Mouse (Mus musculus): ENCODE results near the gene D630039A03Rik.

The D630039A03Rik gene

DNA sequence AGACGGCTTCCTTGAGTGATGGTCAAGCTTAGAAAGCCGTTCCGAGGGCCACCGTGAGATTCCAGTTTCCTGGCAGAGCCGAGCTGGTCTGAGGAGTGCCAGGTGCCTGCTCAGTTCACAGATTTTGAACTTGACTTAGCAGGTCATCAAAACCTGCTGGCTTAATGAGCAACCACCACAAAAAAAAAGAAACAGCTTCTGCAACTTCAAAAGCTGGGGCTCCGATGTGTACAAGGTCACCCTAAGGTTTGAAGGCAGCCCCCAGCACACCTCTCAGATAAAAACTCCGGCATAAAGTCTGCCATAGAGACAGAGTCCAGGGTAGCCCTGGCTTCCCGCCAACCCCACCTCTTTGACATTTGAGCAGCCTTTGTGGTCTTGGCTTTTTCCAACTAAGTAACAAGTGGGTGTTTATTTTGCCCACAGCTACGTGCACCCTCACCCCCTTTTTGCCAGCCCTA lies at the start of gene D630039A03Rik:
Gene D630039A03Rik, minus strand, starts transcription at position 97 of the 461 bp plus-strand sequence.
- DNase-seq (ENCODE audit: low spot score in 2 of 2), result no peak

DNA sequence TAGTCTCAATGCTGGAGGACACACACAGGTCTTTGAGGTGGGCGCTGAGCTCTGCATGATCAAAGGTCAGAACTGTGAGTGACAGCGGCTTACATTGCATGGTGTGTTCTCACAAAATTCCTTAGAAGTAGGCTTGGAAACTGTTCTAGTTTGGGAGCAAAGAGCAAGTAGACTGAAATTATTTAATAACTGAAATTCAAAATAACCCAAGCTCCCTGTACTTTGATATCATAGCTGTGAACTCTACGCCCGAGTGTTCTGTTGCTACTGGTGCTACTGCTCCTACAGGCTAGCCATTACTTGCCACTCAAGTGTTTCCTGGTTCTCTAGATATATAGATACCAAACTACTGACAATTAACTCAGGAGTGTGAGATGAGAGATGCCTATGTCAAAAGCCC lies 49.4 kb upstream of the D630039A03Rik start:
- no peak for DNase-seq (ENCODE audit: low spot score in 2 of 2)

DNA sequence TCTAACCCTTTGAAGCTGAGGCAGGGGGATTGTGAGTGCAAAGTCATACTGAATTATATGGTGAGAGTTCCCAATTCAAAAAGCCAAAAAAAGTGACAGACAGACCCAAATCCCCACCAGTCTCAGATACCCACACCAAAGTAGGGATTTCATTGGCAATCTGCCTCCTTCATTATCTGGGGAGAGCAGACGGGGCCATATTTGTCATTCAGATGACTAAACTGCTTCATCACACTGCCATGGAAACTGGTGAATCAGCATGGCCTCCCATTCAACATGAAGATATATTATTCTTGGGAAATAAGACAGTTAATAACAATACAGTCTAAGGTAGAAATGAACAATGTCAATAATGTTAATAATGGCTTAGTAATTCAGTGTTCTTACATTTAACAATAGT lies 48.0 kb upstream of the D630039A03Rik start:
- DNase-seq (ENCODE audit: low spot score in 2 of 2), result no peak

- no peak for DNase-seq (ENCODE audit: low spot score in 2 of 2)
These were observed 43.0 kb upstream of the D630039A03Rik start for GRCm38 (mm10) chr4:57959056-57959455.

GRCm38 (mm10) chr4:57958098-57958497 lies 42.0 kb upstream of the D630039A03Rik start:
- DNase-seq (ENCODE audit: low spot score in 2 of 2), result no peak

- no peak for DNase-seq (ENCODE audit: low spot score in 2 of 2)
These were observed 41.3 kb upstream of the D630039A03Rik start for GRCm38 (mm10) chr4:57957200-57958085.

- peak; percentile 90 to 92 for DNase-seq (ENCODE audit: low spot score in 2 of 2)
These were observed 40.2 kb upstream of the D630039A03Rik start, which contains the start of gene Txn1 for GRCm38 (mm10) chr4:57956029-57956960. TSS of gene Txn1 (minus strand) at chr4:57956411.

DNA sequence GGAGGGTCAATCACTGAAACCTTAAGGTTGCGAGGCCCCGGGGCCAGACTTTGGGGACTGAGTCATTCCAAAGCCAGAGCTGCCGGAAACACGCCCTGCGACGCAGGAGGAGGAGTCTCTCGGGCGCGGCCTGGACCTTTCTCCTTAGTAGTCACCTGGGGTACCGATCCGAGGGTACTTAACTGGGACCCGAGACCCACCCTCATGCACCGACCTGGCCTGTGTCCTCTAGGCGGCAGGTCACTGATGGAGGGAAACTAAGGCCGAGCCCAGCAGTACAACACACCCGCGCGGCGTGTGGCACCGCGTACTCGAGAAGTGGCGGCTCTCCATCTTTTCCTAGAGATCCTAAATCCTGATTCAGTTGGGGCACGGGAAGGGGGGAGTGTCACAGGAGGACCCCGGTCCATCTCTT lies 39.5 kb upstream of the D630039A03Rik start:
- DNase-seq (ENCODE audit: low spot score in 2 of 2), result peak; percentile 28 to 57

- DNase-seq (ENCODE audit: low spot score in 2 of 2), result no peak
These were observed 38.9 kb upstream of the D630039A03Rik start for GRCm38 (mm10) chr4:57954991-57955390.

- DNase-seq (ENCODE audit: low spot score in 2 of 2), result no peak
These were observed 38.5 kb upstream of the D630039A03Rik start for GRCm38 (mm10) chr4:57954580-57954979.

- no peak for DNase-seq (ENCODE audit: low spot score in 2 of 2)
These were observed 37.7 kb upstream of the D630039A03Rik start for GRCm38 (mm10) chr4:57953796-57954195.

DNA sequence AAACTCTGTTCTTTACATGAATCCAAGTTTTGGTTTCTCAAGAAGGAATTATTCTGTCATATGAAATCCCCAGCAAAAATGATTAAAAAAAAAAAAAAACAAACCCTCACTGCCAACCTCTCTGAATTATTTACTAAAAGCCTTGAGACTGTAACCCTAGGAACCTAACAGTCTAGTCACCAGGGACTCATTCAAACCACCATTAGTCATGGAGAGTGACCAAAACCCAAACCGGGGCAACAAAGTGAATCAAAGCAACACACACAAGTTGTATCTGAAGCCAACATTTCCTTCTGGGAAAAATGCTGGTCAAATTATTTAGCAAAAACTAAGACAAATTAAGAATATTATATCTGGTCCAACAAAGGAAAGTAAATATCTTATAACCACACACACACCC lies 36.8 kb upstream of the D630039A03Rik start:
- no peak for DNase-seq (ENCODE audit: low spot score in 2 of 2)

DNA sequence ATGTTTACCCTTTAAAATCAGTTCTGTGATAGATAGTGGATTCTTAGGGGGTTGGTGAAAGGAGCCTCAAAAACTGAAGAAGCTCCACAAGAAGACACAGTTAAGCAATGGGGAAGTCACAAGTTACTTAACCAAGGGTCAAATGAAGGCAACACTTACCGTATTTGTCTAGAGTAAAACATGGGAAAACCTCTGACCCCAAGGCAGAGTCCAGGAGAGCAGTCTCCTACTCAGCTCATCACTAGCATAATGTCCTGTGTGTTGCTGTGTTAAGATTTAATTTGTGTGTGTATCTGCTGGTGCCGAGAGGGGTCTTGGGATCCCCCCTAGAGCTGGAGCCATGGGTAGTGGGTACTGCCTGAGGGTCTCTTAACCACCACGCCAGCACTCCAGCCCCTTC lies 36.3 kb upstream of the D630039A03Rik start:
- no peak for DNase-seq (ENCODE audit: low spot score in 2 of 2)

DNA sequence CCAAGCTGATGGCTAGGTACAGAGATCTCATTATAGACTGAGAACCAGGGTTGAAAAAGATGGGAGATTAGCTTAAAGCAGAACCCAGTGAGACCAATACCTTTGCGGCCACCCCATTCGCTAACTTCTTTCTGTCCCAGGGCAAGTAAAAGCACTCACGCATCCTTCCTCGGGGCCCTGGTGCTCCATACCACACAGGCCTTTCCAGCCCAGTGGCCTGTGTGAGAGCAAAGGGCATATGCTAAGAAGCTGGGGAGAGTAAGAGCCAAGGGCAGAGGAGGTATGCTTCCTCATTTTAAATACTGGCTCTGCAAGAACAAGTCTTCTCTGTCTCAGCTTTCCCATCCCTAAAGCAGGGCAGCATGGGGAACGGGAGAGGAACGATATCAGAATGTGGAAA lies 33.8 kb upstream of the D630039A03Rik start:
- no peak for DNase-seq (ENCODE audit: low spot score in 2 of 2)

GRCm38 (mm10) chr4:57947476-57947875 lies 31.4 kb upstream of the D630039A03Rik start:
- DNase-seq (ENCODE audit: low spot score in 2 of 2), result no peak

DNA sequence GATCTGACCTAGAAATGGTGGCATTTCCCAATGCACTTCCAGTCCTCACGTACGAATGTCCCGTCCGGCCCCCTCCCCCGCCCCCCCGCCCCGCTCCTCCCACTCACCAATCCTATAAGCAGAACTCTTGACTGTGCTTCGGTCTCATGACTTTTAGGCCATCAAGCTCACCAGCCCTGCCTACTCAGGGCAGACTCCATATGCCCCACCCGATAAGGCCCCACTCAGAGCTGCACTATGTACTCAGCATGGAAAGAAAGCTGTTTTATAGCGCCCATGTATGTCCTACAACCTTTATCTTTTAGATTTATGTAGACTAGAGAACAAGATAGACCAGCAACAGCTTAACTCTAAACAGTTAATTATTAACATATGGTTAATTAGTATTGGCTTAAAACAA lies 30.9 kb upstream of the D630039A03Rik start:
- no peak for DNase-seq (ENCODE audit: low spot score in 2 of 2)

- no peak for DNase-seq (ENCODE audit: low spot score in 2 of 2)
These were observed 26.8 kb upstream of the D630039A03Rik start for GRCm38 (mm10) chr4:57942892-57943291.

DNA sequence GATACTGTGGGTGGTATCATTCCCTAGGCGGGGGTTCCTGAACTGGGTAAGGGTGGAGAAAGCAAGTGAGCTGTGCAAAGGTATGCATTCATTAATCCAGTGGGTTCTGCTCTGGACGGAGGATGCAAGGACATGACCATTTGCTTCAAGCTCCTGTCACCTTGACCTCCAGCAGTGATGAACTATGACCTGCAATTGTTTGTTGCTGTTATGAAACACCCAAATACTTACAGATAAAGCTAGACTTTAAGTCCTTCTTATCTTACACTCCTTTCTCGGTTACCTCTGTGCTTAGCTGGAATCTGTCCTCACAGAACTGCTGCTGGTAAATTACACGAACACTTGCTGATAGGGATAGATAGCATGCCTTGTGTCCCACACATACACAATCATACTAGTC lies 24.5 kb upstream of the D630039A03Rik start:
- no peak for DNase-seq (ENCODE audit: low spot score in 2 of 2)

- no peak for DNase-seq (ENCODE audit: low spot score in 2 of 2)
These were observed 21.2 kb upstream of the D630039A03Rik start for GRCm38 (mm10) chr4:57937292-57937691.

- DNase-seq (ENCODE audit: low spot score in 2 of 2), result no peak
These were observed 18.1 kb upstream of the D630039A03Rik start for GRCm38 (mm10) chr4:57934181-57934580.

- no peak for DNase-seq (ENCODE audit: low spot score in 2 of 2)
These were observed 14.6 kb upstream of the D630039A03Rik start for GRCm38 (mm10) chr4:57930559-57931170.

Data from frontal cortex, postnatal 10 days (tissue).